Mouse (Mus musculus) neural tube, postnatal 0 days (tissue): ENCODE measurements around the gene Atg14. TPM values are rescaled to one million over a fixed set of nuclear protein-coding genes. Genes with fewer than 3 reads are reported as not detected.

Experiments used
- polyA plus RNA-seq: library from polyadenylated mRNA; unstranded; fragments of >200 nt; fragmentation: Nextera tagmentation; extraction: Ambion mirVana; gene quantifications from 2 replicates; pipeline ENCODE4 v1.2.1, GENCODE M21; 2015

The Atg14 gene
- 12.7 and 13.4 TPM in 2 replicates for polyA plus RNA-seq

GRCm38 (mm10) chr14:47570549-47570948, at the start of gene Atg14:
Atg14 (minus strand) TSS chr14:47570649.

Other genes starting within 250 kb of the Atg14 start
- 5.2 and 8.7 TPM in 2 replicates for gene Lgals3, start 202.9 kb downstream of the Atg14 start, polyA plus RNA-seq
- gene Dlgap5, start 152.2 kb downstream of the Atg14 start, polyA plus RNA-seq, result 2.3 and 3.2 TPM in 2 replicates
- gene Fbxo34, start 120.2 kb downstream of the Atg14 start, polyA plus RNA-seq, result 33.2 and 35.0 TPM in 2 replicates
- gene Ktn1, start 77.8 kb upstream of the Atg14 start, polyA plus RNA-seq, result 66.9 and 80.5 TPM in 2 replicates